Mouse (Mus musculus) thymus, adult 2 months (tissue): ENCODE measurements around the gene Dnm3. TPM values are rescaled to one million over a fixed set of nuclear protein-coding genes. Genes with fewer than 3 reads are reported as not detected.

ENCODE experiments used
- DNase-seq: peaks from one replicate; pipeline ENCODE4 v3.0.0; 2021
- H3K27ac ChIP-seq: fragments of 200-500 bp; 2 replicates; pipeline ENCODE4 v1.5.1; 2012; ENCODE audit warnings: low read length, control low read depth; ENCODE audit not compliant: control insufficient read depth, insufficient read depth
- H3K27me3 ChIP-seq: fragments of 200-500 bp; 2 replicates; pipeline ENCODE4 v1.6.1; 2012; ENCODE audit warnings: mild to moderate bottlenecking, low read length, moderate library complexity, mixed read lengths; ENCODE audit not compliant: control insufficient read depth, insufficient read depth
- H3K36me3 ChIP-seq: fragments of 200-500 bp; 2 replicates; pipeline ENCODE4 v1.6.1; 2012; ENCODE audit warnings: mild to moderate bottlenecking, low read length, moderate library complexity; ENCODE audit not compliant: control insufficient read depth, insufficient read depth
- H3K4me1 ChIP-seq: fragments of 200-500 bp; replicated peaks from 2 replicates; pipeline ENCODE4 v1.6.1; 2012; ENCODE audit warnings: low read length; ENCODE audit not compliant: control insufficient read depth, insufficient read depth
- H3K4me3 ChIP-seq: fragments of 200-500 bp; 2 replicates; pipeline ENCODE4 v1.5.1; 2012; ENCODE audit warnings: mild to moderate bottlenecking, low read length, control low read depth, moderate library complexity; ENCODE audit not compliant: control insufficient read depth, insufficient read depth
- CTCF ChIP-seq: fragments of 200-500 bp; IDR thresholded peaks from 2 replicates; pipeline ENCODE4 v1.5.1; 2012; ENCODE audit warnings: mild to moderate bottlenecking, control low read depth, low read length, moderate library complexity, borderline replicate concordance; ENCODE audit not compliant: control insufficient read depth, poor library complexity, insufficient read depth; ENCODE audit errors: extremely low read depth
- POLR2A ChIP-seq: fragments of 200-500 bp; IDR thresholded peaks from 2 replicates; pipeline ENCODE4 v1.6.1; 2012; ENCODE audit warnings: mild to moderate bottlenecking, low read length, control low read depth, moderate library complexity; ENCODE audit not compliant: control insufficient read depth, poor library complexity, insufficient read depth; ENCODE audit errors: extremely low read depth
- WGBS: fragments of 180-500 bp; shearing (Covaris S2); methylation state at CpG from one replicate; pipeline ENCODE4 v1.1.7; 2018; 5-methylcytosine and 5-hydroxymethylcytosine counted together
- polyA plus RNA-seq: library from polyadenylated mRNA; depleted of rRNA; stranded (reverse); fragments of >200 nt; gene quantifications from 2 replicates; pipeline ENCODE4 v1.2.3, GENCODE M21; 2012

The Dnm3 gene
- polyA plus RNA-seq, 1 experiment, result 1.1 TPM

- H3K27ac ChIP-seq, result no peak overlapping the region
- TF ChIP-seq CTCF (no peak), POLR2A (no peak)
- H3K36me3 ChIP-seq, result no peaks in the 10 kb centered on the region
- WGBS, result 94% methylated on average over 6 of the region's 6 CpGs
- DNase-seq, result no peak
- H3K4me1 ChIP-seq, result no peaks in the 10 kb centered on the region
- H3K4me3 ChIP-seq, result no peak overlapping the region
- no peaks in the 10 kb centered on the region for H3K27me3 ChIP-seq
These were observed 369.0 kb downstream of the Dnm3 start for GRCm38 (mm10) chr1:162108726-162109436.

DNA sequence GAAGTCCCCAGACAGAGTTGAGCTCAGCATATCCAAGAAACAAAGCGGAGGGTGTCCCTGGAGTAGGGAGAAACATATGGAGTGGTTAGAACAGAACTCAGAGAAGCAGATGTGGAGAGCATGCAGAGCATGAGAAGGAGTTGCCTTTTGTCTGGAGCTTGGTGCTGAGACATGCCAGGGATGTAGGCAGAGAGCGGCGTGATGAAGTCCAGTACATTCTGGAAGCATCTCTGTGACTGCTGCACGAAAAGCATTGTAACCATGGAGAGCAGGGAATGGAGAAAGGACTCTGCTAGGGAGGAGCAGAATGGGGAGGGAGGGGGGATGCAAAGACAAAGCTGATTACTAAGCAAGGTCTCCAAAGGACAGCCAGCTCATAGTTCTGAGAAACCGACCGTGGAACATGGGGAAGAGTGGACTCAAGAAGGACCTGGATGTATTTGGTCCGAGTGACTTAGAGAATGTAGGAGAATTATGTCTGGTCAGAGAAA, 369.6 kb downstream of the Dnm3 start:
- 95% methylated on average over 7 of the region's 7 CpGs for WGBS
- no peak for TF ChIP-seq CTCF
- TF ChIP-seq POLR2A, result no peak
- Histone ChIP-seq H3K36me3 (no peaks in the 10 kb centered on the region), H3K27me3 (no peaks in the 10 kb centered on the region), H3K4me1 (no peaks in the 10 kb centered on the region), H3K27ac (no peak overlapping the region), H3K4me3 (no peak overlapping the region)
- no peak for DNase-seq

- Histone ChIP-seq H3K27me3 (no peaks in the 10 kb centered on the region), H3K36me3 (no peaks in the 10 kb centered on the region), H3K27ac (no peak overlapping the region), H3K4me1 (no peaks in the 10 kb centered on the region), H3K4me3 (no peak overlapping the region)
- DNase-seq, result no peak
- WGBS, result 90% methylated on average over 4 of the region's 4 CpGs
- no peak for TF ChIP-seq CTCF
- no peak for TF ChIP-seq POLR2A
These were observed 370.7 kb downstream of the Dnm3 start for GRCm38 (mm10) chr1:162107011-162107606.

GRCm38 (mm10) chr1:162100961-162101830, 376.6 kb downstream of the Dnm3 start:
- TF ChIP-seq POLR2A (no peak), CTCF (no peak)
- 98% methylated on average over 10 of the region's 10 CpGs for WGBS
- no peaks in the 10 kb centered on the region for H3K4me1 ChIP-seq
- no peaks in the 10 kb centered on the region for H3K27me3 ChIP-seq
- H3K4me3 ChIP-seq, result no peak overlapping the region
- no peak for DNase-seq
- no peaks in the 10 kb centered on the region for H3K36me3 ChIP-seq
- H3K27ac ChIP-seq, result no peak overlapping the region

DNA sequence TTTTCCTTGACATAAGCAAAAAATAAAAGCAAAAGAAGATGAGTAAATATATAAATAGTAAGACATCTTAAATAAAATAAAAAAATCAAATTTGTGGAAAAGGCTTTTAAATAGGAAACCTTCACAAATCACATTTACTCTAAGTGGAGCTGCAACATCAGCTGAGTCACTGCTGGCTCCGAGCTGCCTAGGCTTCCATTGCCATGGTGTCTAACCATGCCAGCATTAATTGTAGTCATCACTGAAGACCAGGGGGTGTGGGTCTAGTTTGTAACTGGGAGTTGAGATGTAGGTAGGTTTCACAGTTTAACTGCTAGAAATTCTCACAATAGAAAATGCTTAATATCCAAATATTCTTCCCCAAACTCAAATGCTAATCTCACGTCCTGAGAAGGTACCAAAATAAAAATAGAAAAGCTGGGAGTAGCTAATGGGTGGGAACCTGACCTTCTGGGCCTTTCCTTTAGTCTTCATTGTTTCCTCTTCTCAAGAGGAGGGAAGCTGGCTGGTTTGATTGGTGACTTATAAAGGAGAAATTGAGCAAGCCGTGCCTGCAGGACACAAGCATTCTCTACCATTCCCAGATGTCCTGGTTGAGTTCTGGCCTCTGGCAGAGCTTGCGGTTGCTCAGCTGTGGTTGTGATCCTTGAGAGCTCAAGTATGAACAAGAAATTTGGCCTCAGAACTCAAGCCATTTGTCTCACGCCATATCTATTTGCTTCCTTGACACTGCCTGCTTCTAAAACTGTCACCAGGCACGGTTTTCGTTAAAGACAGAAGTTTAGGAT, 377.6 kb downstream of the Dnm3 start:
- 93% methylated on average over 7 of the region's 7 CpGs for WGBS
- no peaks in the 10 kb centered on the region for H3K36me3 ChIP-seq
- H3K27ac ChIP-seq, result no peak overlapping the region
- H3K4me3 ChIP-seq, result no peak overlapping the region
- no peaks in the 10 kb centered on the region for H3K27me3 ChIP-seq
- H3K4me1 ChIP-seq, result no peaks in the 10 kb centered on the region
- no peak for DNase-seq
- TF ChIP-seq POLR2A (no peak), CTCF (no peak)
